Mouse (Mus musculus): Measurements from ENCODE around the gene 4930407I10Rik.

Gene 4930407I10Rik

DNA sequence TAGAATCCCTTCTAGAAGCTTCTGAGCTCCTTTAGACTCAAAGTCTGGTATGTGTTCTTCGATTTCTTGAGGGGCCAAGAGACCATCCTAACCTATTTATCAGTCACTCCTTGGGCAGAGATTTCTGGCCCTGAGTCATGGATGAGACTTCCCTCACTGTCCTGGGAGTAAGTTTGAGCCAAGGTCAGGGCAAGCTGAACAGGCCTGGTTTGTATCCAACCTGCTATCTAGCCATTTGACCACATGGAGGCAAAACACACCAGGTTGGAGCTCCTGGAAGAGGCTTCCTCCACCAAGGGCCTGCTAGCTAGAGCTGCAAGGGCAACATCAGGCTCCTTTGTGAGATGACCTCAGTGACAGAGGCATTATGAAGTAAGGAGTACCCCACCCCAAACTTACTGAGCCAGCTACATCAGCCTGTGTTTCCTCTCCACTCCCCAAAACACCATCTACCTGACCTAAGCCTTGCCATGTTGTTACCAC, at the start of gene 4930407I10Rik:
Gene 4930407I10Rik, plus strand, starts transcription at position 433 of the 483 bp plus-strand sequence.
- DNase-seq = no peak

DNA sequence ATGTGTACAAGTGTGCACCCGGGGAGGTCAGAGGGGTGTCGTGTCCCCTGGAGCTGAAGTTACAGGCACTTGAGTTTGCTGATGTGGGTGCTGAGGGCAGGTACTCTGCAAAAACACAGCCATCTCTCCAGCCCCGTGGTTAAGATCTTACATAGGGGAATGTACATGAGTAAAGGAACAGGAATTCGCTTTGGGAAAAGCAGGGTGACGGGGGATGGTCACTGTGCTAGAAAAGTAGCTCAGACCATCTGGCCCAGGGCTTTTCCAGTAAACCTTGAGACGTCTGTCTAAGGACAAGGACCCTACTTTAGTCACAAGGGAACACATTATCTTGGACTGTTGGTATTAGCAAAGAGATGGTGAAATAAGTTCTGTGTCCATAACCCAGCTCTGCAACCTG, 47.0 kb upstream of the 4930407I10Rik start:
- DNase-seq = peak; percentile 13

DNA sequence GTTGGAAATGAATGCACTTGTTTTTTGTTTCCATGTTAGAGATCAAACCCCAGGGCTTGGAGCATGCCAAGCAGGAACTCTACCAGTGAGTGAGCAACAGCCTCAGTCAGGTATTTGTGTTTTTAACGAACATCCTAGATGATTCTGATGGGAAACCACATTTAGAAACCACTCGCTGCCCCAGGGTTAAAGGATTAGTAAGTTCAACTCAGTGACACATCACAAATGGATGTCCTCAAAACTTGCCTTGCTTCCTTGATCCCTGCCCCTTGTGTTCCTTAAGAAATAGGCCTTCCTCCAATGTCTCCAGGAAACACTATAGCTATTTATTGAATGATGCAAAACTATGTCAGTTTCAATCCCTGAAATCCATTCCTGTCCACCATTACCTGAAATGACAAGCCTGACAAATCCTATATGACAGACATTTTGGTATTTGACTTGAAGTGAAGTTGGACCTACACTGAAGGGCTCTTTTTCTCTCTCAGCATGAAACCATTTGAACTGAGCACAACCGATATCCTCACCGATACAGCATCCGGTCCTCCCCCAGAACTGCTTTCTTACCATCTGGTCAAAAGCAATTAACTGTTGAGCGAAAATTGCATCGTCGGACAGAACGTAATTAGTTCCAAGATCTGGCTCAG, 44.1 kb upstream of the 4930407I10Rik start:
- DNase-seq = no peak

DNA sequence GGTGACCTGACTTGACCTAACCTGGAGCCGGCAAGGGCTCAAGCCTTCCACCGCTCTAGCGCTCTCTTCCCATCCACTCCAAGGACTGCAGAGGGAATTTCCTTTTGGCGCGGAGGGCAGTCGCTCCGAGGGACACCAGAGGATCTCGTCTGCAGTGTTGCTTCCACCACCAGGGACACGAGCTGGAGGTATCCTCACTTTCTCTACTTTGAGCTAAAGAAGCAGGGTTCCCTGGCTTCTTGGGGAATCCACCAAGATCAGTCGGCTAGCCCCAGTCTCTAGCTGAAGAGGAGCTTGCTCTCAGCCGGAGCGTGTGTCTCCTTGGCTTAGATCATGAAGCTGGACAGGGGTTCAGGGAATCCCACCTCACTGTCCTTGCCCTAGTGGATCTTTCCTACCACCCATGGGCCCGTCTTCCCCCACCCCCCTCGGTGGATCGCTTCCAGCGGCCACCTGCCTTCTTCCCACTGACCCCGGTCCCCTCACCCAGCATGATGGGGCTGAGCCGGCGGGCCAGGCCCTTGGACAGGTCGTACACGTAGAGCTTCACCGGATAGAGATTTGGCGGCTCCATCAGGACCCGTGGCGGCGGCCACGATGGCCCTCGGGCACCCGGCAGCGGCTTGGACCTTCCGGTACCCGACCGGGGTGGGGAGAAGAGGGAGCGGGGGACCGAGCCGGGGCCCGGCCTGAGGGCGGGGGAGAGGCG, 43.4 kb upstream of the 4930407I10Rik start:
- DNase-seq = peak; percentile 49

DNA sequence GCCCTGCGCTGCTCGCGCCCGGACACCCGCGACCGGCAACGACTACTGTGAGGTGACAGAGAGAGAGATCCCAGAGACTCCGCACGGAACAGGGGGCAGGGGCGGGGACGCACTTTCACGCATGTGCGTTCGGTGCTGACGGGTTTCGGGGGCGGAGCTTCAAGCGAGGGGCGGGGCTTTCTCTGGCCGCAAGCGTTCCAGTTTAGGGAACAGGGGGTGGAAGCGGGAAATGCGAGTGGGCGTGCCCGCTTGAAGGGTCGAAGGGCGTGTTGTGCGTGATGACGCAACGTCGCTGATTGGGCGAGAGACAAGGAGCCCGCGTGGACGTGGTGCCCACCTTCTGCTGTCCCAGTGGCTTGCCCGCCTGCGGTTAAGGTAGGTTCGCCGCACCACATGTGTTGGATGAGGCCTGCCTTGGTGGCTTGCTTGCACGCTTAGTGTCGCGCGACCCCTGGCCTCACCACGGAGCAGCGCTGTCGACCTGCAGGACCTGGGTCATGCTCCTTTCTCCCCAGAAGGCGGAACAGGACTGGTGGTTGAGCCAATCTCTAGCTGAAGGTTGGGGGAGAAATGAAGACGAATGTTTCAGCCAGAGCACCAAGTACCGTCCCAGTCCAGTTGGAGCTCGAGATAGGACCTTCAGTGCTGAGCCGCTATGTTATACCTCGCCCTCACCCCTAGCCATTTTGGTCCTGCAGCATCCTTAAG, 42.7 kb upstream of the 4930407I10Rik start:
- DNase-seq = peak; percentile 100

DNA sequence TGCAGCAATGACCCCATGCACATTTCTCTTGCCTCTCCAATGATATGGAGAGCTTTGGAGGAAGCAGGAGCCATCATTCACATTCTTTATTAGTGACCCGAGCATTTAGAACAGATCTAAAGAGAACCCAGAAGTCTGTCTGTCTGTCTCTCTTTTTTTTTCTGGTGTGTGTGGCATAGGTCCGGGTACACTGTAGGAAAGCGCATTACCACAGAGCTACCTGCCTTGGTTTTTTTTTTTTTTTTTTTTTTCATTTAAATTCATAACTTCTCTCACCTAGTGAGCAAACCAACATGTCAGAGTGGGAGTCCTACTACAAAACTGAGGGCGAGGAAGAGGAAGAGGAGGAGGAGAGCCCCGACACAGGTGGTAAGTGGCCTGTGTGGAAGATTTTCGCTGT, 42.1 kb upstream of the 4930407I10Rik start:
- no peak for DNase-seq

DNA sequence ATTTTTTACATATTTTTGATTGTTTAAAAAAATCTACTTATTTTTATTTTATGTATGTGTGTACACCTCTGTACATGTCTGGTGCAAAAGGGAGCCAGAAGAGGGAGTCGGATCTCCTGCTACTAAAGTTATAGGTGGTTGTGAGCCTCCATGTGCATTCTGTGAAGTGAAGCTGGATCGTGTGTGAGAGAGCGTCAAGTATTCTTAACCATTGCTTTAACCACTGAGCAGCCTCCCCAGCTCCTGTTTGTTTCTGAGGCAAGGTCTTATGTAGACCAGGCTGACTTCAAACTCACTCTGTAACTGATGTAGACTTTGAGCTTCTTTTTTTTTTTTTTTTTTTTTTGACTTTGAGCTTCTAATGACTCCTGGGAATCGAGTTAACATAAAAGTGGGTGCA, 41.5 kb upstream of the 4930407I10Rik start:
- no peak for DNase-seq

DNA sequence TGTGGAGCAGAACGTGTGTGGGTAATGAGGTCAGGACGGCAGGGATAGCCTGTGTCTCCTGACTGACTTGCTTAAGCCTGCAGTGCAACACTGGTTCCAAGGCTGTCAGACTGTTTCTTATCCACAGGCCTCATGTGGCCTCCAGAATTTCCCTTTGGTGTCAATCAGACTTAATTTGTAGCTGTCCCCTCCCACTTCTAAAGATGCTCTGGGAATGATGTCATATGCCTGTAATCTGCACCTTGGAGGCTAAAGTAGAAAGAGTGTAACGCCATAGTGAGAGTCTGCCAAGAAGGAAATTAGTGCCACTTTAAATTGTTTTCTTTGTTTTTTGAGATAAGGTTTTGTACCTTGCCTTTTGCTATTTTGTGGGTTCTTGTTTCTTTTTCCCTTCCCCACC, 39.7 kb upstream of the 4930407I10Rik start:
- no peak for DNase-seq

DNA sequence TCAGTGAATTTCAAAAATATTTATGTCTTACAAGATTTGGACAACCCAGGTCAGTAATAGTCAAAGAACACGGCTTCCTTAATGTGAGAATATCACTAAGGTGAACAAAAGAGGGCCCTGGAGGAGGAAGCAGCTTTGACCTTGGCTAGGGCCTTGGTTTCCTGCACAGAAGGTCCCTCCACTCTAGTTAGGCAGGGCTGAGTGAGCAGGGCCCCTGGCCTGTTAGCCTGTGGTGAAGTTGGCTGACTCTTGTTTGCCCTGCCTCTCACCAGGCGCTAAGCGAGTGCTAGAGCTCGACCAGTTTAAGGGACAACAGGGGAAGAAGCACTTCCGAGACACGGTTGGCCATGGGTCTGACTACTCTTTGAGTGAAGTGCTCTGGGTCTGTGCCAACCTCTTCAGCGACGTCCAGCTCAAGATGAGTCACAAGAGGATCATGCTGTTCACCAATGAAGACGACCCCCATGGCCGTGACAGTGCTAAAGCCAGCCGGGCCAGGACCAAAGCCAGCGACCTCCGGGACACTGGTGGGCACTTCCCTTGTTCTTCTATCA, 36.3 kb upstream of the 4930407I10Rik start:
- no peak for DNase-seq

DNA sequence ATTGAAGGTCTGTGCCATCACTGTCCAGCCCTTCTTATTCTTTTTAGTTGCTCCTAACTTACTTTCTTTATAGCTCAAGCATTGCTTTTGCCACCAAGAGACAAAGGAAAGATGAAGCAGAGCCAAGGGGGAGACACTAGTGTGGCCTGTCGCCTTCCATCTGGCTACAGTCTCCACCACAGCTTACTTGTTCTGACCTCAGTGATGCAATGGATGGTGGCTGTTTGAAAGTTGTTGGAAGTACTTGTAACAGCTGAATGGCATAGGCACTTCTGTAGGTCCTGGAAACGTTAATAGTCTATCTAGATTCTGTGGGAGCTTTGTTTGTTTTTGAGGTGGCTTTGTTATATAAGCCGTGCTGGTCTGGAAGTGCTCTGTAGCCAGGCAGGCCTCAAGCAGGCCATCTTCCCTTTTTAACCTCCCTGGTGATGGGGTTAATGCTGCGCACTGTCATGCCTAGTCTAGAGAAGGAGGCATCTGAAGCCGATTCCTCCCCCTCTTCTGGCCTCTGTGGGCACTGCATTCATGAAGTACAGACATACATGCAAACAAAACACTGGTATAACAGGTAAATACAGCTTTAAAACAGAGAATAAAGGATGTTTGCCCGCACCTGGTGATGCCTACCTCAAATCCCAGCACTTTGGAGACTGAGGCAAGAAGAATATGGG, 34.9 kb upstream of the 4930407I10Rik start:
- DNase-seq = peak; percentile 23

DNA sequence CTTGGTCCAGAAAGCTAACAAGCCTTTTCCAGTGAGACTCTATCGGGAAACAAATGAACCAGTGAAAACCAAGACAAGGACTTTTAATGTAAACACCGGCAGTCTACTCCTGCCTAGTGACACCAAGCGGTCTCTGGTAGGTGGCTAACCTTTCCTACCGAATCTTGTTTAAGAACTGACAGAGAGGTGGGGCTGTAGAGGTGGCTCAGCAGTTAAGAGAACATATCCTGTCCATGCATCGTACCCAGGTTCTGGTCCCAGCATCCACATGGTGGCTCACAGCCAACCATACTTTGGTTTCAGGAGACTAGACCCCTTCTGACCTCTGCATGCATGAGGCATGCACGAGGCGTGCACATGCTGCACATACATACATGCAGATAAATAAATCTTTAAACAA, 31.7 kb upstream of the 4930407I10Rik start:
- no peak for DNase-seq

DNA sequence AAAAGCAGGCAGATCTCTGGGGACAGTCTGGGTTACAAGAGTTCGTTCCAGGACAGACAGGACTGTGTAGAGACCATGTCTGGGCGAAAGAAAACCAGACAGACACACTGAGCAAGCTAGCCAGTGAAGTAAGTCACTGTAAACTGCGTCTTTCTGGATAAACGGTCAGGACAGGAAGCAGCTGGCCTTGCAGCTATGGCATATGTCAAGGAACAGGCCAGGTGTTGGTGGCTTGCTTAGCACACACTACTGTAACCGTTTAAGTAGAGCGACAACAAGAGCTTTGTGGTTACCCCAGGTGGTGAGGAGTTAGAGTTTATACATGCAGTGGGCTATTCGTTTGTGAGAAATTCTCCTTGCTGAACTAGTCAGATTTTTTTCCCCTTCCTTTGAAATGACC, 31.2 kb upstream of the 4930407I10Rik start:
- peak; percentile 10 for DNase-seq

DNA sequence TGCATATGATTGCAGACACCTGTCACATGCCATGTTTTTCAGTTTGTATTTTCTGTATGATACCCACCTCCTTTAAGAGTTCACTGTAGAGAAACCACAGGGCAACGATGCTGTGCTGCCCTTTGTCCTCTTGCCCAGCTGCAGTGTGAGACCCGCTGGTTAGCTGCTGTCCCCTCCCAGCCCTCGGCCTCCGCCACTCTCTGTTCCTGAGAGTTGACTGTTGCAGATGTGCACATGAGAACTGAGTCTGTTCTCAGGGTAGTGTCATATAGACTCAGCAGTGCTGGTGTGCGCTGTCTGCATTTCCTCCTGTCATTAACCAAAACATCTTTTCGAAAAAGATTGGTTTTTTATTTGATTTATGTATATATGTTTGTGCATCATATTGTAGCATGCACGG, 26.6 kb upstream of the 4930407I10Rik start:
- DNase-seq = no peak

DNA sequence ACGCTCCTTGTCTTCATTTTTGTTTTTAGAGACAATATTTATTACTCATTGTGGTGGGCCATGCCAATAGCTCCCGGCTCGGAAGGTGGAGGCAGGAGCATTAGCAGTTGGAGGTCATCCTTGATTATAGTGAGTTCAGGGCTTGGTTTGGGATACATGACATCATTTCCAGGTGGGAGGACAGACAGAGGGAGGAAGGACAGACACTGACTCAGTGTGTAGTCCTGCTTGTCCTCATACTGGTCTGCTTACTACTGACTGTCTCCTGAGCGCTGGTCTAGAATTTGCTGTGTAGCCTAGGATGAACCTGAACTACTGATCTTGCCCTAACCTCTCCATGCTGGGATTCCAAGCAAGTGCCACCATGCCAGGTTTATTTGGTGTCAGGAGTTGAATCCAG, 25.2 kb upstream of the 4930407I10Rik start, which contains the start of gene Desi1:
Gene Desi1, minus strand, starts transcription at position 101 of the 400 bp plus-strand sequence.
- DNase-seq = no peak

DNA sequence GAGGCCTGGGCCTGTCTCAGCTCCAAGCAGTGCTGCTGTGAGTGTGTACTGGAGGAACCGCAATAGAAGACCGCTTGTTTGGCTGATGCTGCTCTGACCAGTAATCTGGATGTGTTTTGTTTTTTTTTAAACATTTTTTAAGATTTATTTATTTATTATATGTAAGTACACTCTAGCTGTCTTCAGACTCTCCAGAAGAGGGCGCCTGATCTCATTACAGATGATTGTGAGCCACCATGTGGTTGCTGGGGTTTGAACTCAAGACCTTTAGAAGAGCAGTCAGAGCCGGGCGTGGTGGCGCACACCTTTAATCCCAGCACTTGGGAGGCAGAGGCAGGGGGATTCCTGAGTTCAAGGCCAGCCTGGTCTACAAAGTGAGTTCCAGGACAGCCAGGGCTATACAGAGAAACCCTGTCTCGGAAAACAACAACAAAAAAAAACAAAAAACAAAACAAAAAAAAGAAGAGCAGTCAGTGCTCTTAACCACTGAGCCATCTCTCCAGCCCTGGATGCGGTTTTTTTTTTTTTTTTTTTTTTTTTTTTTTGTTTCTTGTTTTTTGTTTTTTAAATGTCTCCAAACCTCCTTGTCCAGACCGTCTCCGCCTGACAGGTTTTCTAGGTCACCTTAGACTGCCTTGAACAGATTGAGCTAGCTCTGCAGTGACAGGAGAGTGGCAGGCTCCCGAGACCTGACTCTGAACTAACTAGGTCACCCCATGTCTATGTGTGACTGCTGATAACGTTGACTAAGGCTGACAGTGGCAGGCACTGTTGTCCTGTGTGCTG, 22.9 kb upstream of the 4930407I10Rik start:
- DNase-seq = peak; percentile 65

DNA sequence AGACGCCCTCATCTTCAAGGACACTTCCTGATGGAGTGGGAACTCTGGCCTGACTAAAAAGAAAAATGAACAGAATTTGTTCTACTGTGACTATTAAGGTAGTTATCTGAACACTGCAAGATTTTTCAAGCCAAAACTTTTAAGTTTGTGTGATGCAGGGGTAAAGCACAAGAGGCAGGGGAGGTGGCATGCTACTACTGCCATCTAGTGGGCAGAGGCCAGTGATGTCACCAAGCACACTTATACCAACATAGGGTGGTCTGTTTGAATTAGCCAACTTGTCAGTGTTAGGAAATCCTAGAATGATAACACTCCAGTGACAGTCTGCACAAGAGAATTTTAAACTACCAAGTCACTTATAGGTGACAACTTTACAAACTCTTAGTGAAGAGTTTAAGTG, 18.3 kb upstream of the 4930407I10Rik start:
- peak; percentile 65 for DNase-seq

DNA sequence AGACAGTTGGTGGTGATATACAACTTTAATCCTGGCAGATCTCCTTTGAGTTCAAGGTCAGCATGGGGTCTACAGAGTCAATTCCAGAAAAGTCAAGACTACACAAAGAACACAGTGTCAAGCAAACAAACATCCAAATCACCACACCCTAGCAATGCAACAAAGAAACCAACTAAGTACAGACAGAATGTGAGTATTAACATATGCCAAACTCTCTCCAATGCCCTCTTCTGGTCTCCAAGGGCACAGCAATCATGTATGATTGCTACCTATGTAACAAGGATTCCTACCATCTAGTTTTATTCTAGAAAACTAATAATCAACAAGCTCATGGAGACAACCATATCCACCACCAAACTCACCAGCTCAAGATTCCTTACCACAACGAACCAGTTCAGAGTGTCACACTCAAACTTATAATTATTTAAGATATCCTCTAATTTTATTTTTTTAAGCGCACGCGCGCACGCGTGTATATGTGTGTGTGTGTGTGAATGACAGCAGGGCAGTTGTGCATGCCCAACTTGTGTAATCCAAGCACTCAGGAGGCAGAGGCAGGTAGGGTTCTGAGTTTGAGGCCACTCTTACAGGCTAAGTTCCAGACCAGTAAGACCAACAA, 14.7 kb upstream of the 4930407I10Rik start:
- peak; percentile 27 for DNase-seq

DNA sequence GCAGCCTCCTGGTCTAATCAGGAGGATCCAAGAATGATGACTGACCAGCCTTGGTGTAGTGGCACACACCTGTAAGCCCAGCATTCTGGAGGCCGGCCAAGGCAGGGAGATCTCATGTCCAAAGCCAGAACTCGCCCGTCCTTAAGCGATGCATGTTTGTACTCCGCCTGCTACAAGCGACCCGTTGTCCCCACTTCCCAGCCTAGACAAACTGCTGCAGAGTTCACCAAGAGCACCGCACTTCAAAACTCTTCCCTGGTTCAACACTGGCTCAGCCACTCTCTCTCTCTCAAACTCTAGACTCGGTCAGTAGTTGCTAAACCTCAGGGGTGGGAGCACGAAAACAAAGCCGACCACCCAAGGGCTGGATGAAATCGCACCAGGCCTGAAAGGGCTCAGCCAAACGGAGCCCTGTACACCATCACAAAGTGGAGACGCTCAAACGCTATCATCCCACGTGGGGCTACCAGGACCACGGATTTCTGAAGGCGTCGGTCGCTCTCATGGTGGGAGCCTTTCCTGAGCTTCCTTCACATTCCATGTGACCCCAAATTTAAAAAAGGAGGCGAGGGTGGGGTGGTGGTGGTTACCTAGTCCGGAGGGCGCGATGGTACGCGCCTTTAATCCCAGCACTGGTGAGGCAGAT, 12.6 kb upstream of the 4930407I10Rik start:
- DNase-seq = peak; percentile 24

DNA sequence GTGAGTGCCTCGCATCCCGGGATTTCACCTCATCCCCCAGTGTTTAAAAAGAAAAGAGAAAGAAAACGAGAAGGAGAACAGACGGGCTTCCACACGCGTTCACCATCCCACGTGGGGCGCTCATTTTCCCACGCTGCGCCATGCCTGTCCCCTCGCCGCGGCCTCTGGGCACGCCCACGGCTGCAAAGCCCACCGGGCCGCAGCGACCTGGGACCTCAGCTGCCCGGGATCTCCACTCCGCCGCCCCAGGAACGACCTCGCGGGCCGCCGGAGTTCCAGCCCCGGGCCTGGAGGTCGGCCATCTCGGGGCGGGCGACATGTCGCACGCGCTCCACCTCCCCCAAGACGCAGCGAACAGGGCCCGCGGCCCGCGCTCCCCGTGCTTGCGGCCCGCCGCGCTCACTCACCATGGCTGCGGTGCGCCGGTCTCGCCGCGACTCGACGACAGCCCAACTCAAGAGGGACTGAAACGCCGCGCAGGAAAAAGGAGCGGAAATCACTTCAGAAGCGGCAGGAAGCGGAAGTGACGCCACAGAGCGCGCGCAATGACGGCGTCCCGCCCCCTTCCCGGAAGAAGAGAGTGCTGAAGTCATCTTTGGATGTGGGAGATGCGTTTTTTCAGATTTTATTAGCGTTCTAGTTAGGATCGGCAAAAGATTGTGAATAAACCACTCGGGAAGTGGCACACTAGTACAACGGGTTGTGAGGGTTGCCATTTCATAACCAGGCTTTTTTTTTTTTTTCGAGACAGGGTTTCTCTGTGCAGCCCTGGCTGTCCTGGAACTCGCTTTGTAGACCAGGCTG, 11.7 kb upstream of the 4930407I10Rik start, which contains the start of gene Snu13:
Gene Snu13, minus strand, starts transcription at position 519 of the 804 bp plus-strand sequence.
- peak; percentile 95 for DNase-seq

DNA sequence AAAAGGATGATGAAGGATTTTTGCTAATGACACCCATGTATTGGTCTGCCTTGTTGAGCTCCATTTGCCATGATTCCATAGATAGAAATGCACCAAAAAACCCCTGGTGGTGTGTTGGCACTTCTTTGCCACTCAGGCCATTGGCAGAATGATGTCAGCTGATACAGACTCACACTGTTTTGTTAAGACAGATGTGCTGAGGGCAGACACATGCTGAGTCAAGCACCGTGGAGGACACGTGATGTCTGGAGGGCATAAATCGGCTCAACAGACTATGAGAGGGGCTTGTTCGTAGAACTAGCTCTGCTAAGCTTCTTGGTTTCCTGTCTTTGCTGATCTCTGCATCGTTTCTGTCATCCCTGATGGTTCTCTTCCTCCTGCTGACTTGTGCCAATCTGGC, 6.4 kb upstream of the 4930407I10Rik start:
- DNase-seq = no peak

All from lung, postnatal 10 days (tissue).